Mouse (Mus musculus) yolk sac, embryonic 10.5 days (tissue): ENCODE results near the gene Lefty2.
"Not testable (repeated sequence)": the region's sequence is repeated elsewhere in the genome, so short reads cannot be mapped to it uniquely, and the experiment has no call there.

Experiments used
- DNase-seq: peaks from one replicate; pipeline ENCODE4 v3.0.0-alpha.2; 2017; ENCODE audit warnings: low spot score

Lefty2 gene

DNA sequence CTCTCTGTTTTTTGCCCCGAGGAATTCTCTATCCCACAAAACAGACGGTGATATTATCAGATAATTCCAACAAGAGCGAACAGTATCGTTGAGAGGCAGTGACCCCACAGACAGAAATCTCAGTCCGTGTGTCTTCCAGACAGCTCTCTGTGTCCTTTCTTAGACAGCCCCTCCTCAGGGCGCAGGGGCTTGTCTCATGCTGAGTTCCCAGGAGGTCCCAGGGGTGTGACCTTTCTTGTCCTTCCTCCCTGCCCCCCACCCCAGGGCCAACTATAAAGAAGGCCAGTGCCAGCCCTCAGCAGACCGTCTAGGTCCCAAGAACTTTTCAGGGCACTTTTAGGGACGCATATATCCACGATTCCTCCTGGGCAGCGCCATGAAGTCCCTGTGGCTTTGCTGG lies at the start of gene Lefty2:
Lefty2 (plus strand) TSS at position 301 of the 400 bp plus-strand sequence.
- no peak for DNase-seq

DNA sequence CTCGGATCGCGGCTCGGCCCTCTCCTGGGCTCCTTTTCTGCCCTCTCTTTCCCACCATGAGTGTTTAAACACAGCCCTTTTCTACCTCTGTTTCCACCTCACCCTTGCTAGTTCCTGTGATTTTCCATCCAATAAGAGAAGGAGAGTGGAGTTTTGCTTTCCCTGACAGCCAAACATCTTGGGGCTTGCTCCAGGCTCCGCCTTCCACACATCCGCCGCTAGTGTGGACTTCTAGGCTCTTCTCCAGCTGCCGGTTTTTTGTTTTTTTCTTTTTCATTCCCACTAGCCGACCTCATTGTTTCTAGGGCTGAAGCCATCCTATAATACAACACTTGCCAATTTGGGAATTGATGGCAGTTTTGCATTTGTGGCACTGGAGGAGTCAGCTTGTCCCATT lies 44.8 kb upstream of the Lefty2 start:
- DNase-seq: peak; percentile 74

GRCm38 (mm10) chr1:180848511-180849241 lies 44.2 kb upstream of the Lefty2 start:
- peak; percentile 42 for DNase-seq

DNA sequence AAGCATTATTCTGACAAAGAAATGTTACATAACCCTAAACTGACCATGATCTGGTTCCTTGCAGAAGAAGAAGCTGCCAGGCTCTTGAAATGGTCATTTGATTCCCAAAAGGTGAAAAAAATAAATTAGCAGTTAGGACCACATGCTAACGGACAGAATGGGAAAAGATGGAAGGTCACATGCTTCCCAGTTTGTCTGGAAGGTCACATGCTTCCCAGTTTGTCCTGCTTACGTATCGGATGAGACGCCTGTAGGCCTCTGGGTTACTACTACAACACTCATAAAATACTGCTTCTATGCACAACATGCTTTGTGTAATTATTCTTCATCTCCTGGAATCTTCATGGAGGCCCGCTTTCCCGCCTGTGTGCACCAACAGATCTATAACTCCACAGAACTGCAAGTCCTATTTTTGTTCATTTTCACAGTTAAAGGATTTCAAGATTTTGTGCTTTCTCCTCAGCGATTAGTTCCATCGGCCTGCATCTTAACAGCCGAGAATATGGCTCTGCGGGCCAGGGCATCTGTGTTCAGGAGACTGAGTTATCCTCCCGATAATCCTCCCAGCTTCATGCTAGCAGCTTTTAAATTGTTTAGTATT lies 43.1 kb upstream of the Lefty2 start:
- DNase-seq: no peak

GRCm38 (mm10) chr1:180850316-180851270 lies 42.3 kb upstream of the Lefty2 start, which contains the start of gene Sde2:
TSS of gene Sde2 (plus strand) at chr1:180851127.
- DNase-seq: peak; percentile 100

GRCm38 (mm10) chr1:180858763-180859162 lies 34.1 kb upstream of the Lefty2 start:
- no peak for DNase-seq

DNA sequence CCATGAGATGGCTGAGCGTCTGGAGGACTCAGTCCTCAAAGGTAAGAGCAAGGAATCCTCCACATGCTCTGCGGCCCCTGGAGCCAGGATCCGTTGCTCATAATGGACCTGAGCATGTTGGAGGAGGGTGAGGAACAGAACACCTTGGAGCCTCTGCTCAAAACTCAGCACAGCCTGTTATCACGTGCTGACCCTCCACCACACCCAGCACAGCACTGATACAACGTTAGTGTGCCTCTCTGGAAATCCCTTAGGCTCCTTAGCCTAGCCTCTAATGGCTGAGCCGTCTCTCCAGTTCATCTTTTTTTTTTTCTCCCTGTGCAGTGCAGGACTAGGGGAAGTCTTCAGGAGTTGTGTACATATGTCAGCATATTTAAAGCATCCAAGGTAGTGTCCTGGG lies 32.9 kb upstream of the Lefty2 start:
- no peak for DNase-seq

- DNase-seq: no peak
These were observed 29.3 kb upstream of the Lefty2 start for GRCm38 (mm10) chr1:180863606-180864005.

DNA sequence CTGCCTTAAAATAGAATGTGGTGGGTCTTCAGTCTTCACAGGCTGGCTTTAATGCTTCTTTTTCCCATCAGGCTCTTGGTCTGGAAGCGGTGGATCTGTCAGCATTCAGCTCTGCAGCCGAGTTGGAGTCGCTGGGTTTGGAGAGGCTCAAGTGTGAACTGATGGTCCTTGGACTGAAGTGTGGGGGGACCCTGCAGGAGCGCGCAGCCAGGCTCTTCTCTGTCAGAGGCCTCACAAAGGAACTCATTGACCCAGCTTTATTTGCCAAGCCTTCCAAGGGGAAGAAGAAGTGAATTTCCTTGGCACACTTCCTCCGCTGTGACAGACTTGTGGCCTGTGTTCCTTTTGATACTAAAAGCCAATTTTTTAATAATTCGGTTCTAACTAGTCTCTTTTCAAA lies 26.9 kb upstream of the Lefty2 start:
- DNase-seq: no peak

GRCm38 (mm10) chr1:180870122-180870650 lies 22.7 kb upstream of the Lefty2 start:
- DNase-seq: no peak

DNA sequence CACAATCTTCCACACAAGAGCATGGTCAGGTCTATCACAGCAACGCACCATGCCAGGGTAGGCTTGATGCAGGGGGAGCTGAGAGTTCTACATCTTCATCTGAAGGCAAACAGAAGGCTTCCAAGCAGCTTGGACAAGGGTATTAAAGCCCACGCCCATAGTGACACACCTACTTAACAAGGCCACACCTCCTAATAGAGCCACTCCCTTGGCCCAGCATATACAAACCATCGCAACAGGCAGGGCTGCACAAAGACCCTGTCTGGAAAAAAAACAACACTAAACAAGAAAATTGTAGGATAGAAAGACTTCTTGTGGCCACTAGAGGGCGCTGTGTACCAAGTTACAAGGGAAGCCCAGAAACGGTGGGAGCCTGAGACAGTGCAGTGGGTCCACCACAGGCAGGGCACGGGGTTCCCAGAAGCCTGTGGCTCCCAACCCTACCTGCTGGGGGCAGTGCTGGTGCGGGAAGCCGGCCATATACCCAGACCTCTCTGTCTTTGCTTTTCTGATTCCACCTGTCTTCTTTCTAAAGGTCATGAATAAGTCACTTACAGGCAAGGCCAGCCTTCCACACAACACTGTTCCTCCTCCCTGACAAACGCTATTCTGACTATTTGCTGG lies 18.9 kb upstream of the Lefty2 start:
- peak; percentile 52 for DNase-seq

GRCm38 (mm10) chr1:180874615-180875014 lies 18.3 kb upstream of the Lefty2 start:
- no peak for DNase-seq

DNA sequence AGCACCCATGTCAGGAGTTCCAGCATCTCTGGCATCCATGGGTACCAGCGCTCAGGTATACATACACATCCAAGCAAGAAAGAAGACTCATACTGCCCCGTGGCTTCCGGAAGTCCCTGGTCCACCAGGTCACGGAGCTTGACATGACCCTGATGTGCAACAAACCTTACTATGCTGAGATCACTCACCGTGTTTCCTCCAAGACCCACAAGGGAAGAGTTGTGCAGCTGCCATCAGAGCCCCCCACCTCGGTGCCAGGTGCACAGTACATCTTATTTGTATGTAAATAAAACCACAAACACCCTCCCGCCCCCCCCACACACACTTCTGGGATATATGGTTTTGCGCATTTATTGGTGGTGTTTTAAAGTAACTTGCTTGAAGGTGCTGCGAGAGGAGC lies 17.8 kb upstream of the Lefty2 start:
- DNase-seq: no peak

GRCm38 (mm10) chr1:180877466-180877865 lies 15.4 kb upstream of the Lefty2 start:
- no peak for DNase-seq

- no peak for DNase-seq
These were observed 11.1 kb upstream of the Lefty2 start for GRCm38 (mm10) chr1:180881768-180882167.

GRCm38 (mm10) chr1:180883731-180884130 lies 9.2 kb upstream of the Lefty2 start:
- no peak for DNase-seq

DNA sequence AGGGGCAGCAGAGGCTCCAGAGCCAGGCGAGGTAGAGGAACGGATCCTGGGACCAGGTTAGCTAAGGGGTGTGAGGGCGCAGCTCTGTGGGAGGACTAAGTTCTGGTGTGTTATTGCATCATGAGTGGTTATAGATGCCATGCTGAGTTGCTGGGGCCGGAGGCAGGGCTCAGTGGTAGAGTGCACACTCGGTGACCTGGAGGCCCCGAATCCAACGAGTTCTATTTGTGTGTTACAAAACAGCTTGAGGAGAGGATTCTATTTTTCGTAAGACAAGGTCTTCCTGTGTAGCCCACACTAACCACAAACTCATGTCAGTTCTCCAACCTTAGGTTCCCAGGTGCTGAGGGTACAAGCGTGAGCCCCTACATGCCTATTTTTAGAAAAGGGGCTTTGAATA lies 8.4 kb upstream of the Lefty2 start:
- DNase-seq: no peak

- no peak for DNase-seq
These were observed 4.3 kb upstream of the Lefty2 start for GRCm38 (mm10) chr1:180888556-180889042.

- DNase-seq: no peak
These were observed 3.7 kb upstream of the Lefty2 start for GRCm38 (mm10) chr1:180889172-180889571.

- no peak for DNase-seq
These were observed 3.1 kb upstream of the Lefty2 start for GRCm38 (mm10) chr1:180889841-180890240.

- not testable (repeated sequence) for DNase-seq
These were observed 1.4 kb downstream of the Lefty2 start for GRCm38 (mm10) chr1:180894088-180894987.
